Mouse (Mus musculus): ENCODE measurements at regions not wholly inside any gene's neighbourhood (a gene's known extent, or its start where the extent isn't known, plus 50 kb on each side); places are given as distances from the start of the nearest gene placed in this dataset.

DNA sequence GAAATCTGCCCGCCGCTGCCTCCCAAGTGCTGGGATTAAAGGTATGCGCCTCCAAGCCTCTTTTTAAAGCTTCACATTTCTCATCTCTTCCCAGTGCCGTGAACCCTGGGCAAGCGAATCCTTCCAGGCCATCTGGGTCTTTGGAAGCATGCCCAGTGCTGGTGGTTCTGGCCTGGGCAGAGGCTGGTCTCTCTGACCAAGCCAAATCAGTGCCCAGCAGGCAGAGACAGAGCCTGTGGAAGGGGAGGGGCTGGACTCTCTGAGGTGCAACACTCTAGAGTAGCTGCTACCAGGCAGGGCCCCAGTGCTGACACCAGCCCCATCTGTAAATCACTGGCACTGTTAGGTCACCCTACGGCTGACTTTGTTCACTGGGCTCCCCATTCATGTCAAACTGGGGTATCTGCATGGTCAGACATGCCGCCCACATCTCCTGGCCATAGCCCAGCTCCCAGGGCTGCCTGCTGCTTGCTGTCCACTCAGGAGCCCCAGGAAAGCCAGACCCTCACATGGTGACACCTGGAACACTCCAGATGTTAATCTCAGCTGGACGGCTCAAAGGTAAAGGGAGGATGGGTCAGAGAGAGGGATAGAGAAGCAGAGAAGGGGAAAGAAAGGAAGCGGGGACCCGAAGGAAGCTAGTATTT is 64.3 kb upstream of the Kazn start:
- in situ Hi-C loops (cut with MboI), result no loop called here

DNA sequence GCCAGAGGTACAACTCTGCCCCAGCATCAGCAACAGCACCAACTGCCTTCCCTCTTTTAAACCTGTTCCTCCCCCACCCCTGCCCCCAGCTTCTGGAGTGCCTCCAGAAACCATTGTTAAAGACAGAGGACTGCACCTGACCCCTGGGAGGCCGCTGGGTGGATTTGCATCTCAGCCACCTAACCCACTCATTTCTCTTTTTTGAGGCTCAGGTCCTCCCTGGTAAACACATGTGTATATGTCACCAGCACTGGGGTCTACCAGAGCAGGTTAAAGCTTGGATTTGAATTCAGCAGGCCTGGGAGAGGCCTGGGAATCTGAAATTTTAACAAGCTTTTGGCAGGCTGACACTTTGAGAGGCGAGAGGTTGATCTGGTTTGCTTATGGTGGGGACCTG is 63.5 kb upstream of the Kazn start:
- in situ Hi-C loops (cut with MboI), result no loop called here

DNA sequence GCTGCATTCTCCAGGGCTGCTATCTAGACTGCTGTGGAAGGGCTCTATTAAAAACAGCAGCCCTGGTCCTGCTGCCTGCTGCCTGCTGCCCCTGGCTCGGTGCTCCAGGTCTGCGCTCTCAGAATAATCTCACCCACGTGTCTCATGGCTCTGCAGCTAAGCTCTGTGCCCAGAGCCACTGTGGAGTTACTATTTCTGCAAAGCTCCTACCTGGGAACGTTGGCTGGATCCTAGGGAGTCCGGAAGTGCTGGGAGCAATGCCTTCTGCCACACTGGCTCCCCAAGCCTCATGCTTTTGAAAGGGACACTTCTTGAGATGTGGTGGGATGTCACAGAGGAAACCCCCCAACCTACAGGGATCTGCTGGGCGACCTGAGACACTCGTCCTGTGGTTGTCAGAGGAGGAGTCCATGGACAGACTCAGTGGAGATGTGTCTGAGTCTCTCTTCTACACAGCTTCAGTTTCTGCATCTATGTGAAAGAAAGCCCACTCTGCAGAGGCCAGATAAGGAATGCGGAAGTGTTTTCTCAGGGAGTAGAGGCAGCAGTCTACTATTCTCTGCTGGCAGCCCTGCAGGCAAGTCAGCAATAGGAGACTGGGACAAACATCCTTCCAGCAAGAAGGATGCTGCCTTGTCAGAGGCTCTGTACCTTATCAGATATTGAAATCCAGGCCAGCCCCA is 63.0 kb upstream of the Kazn start:
- in situ Hi-C loops (cut with MboI), result no loop called here

DNA sequence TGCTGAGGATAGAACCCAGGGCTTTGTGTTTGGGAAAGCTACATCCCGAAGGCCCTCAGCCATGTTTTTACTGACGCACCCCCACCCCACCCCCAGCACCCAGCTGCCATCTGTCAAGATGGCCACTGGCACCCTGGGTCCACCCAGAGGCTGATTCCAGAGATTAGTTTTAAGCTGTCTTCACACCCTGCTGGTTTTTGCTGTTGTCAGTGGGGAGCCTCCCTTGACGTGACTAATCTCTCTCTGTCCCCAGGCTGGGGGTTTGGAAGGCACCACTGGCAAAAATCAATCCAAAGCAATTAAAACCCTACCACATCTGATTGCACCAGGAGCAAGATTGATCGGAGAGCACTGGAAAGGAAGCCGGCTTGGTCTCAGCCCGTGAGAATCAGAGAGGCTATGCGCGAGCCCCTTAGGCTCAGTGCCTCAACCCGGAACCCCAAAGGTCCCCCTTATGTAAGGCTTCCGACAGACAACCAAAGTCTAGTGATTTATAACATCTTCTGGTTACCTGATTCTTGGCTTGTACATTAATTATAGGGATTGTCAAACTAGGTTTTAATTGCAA is 59.7 kb upstream of the Kazn start:
- in situ Hi-C loops (cut with MboI), result no loop called here

DNA sequence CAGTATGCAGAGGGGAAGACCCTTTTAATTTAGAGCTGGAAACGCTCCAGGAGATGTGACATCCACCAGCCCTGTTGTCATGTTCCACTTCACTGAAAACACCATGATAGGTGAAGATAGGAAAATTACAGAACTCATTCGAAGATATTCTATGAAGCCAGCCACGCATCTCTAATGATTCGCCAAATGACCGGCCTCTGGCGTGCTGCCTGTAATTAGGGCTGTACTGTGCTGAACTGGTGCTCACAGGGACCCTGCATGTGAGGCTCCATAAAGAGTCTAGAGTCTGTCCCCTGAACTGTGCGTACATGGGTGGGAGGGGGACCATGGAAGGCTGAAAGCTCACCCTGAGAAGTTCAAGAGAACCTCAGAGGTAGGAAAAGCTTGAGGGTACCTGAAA is 53.6 kb upstream of the Kazn start:
- in situ Hi-C loops (cut with MboI), result no loop called here

DNA sequence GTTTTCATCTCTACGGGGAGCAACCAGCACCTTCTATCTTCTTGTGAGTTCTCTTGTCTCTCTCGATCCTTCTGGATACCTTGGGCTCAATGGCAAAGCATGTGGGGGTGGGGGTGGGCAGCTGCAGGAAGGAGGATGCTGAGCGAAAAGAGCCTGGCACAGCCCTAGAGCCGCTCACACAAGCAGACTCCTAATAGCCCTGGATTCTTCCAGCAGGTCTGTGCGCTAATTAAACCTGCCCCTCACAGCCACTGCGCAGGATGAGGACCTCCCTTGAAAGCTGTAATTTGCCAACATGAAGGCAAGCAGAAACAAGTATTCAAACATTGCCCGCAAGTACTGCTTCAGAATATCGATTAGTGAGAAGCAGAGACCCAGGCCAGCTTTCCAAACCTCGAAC is 53.1 kb upstream of the Kazn start:
- in situ Hi-C loops (cut with MboI), result no loop called here

DNA sequence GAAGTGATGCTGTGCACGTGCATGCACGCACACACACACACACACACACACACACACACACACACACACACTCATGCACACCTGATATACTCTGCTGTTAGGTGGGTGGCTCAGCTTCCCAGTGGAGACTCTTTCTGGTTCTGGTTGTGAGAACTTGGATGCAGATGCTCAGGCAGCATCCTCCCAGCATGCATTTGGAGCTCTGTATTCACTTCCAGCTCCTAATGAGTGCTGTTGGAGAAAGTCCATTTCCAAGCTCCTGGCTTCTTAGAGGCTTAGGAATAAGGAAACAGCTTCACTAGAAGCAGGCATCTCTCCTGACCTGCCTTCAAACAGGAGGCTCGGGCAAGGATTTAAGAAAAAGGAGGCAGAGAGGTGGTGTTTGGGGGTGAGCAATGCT is 52.2 kb upstream of the Kazn start:
- in situ Hi-C loops (cut with MboI), result no loop called here

Data from mature B cell (primary cell).